Mouse (Mus musculus): ENCODE measurements around the gene Mtus2.

DNA sequence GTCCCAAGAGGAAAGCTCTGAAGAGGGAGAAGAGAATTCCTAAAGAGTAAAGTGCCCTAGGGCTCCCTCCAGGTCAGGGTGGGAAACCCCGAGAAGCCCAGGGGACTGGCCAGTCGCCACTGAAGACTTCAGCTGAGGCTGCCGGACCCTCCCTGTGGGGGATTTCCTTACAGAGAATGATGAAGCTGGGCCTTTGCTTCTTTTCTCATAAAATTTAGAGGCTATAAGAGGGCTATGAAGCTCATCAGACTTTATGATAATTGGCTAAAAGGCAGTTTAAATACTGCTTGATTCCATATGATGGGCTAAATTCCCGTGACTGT lies 224.1 kb downstream of the Mtus2 start:
- TF ChIP-seq CTCF (IDR thresholded peaks at IDR 0.05; ENCODE audit: low read depth, low read length) (no peak), POLR2A (IDR thresholded peaks at IDR 0.05; ENCODE audit: borderline replicate concordance, low read depth, low read length) (no peak)

Data from bone marrow macrophage, adult 2 months (primary cell).